Mouse (Mus musculus) megakaryocyte-erythroid progenitor cell, adult 5-6 weeks (primary cell): ENCODE results near the gene Usp25. TPM values are rescaled to one million over a fixed set of nuclear protein-coding genes. Genes with fewer than 3 reads are reported as not detected.

Experiments used
- ATAC-seq: replicated peaks from 2 replicates; pipeline ENCODE4 v1.8.0; 2016; ENCODE audit warnings: mild to moderate bottlenecking, inconsistent platforms; ENCODE audit not compliant: severe bottlenecking, poor library complexity, low FRiP score, low TSS enrichment
- total RNA-seq, 2 experiments: library from RNA; stranded (forward) in 1 of 2; stranded (reverse) in 1 of 2; fragments of 200-1000, 215-1000 nt in 1 of 2; fragments of >200 nt in 1 of 2; fragmentation: Nextera tagmentation in 1 of 2; gene quantifications; 2 replicates each; pipeline ENCODE4 v1.2.3; 2014 to 2017

Usp25 gene
- total RNA-seq, 2 experiments from 2014 or later = 82.8 to 103 TPM

GRCm38 (mm10) chr16:77028687-77029417 is 15.3 kb downstream of the Usp25 start:
- peak; percentile 50 for ATAC-seq

- no peak for ATAC-seq
Measured at GRCm38 (mm10) chr16:77030435-77030834, 16.9 kb downstream of the Usp25 start.

- ATAC-seq = no peak
Measured at GRCm38 (mm10) chr16:77034329-77034728, 20.8 kb downstream of the Usp25 start.

- ATAC-seq = no peak
Measured at GRCm38 (mm10) chr16:77034751-77035150, 21.2 kb downstream of the Usp25 start.

GRCm38 (mm10) chr16:77041573-77041972 is 28.1 kb downstream of the Usp25 start:
- ATAC-seq = peak; percentile 62

GRCm38 (mm10) chr16:77043499-77043898 is 30.0 kb downstream of the Usp25 start:
- ATAC-seq = no peak

- ATAC-seq = no peak
Measured at GRCm38 (mm10) chr16:77054184-77054583, 40.7 kb downstream of the Usp25 start.

GRCm38 (mm10) chr16:77055519-77056159 is 42.1 kb downstream of the Usp25 start:
- no peak for ATAC-seq

GRCm38 (mm10) chr16:77056160-77056520 is 42.6 kb downstream of the Usp25 start:
- no peak for ATAC-seq

- no peak; the same call in 1 of the 2 replicates for ATAC-seq
Measured at GRCm38 (mm10) chr16:77058567-77058966, 45.1 kb downstream of the Usp25 start.

GRCm38 (mm10) chr16:77060166-77060565 is 46.7 kb downstream of the Usp25 start:
- ATAC-seq = peak; percentile 98

- ATAC-seq = no peak
Measured at GRCm38 (mm10) chr16:77063916-77064315, 50.4 kb downstream of the Usp25 start.

- ATAC-seq = no peak
Measured at GRCm38 (mm10) chr16:77076954-77077735, 63.6 kb downstream of the Usp25 start.

- no peak for ATAC-seq
Measured at GRCm38 (mm10) chr16:77077736-77078005, 64.2 kb downstream of the Usp25 start.

- no peak for ATAC-seq
Measured at GRCm38 (mm10) chr16:77084071-77084470, 70.6 kb downstream of the Usp25 start.

GRCm38 (mm10) chr16:77089806-77090205 is 76.3 kb downstream of the Usp25 start:
- no peak for ATAC-seq

GRCm38 (mm10) chr16:77093526-77093925 is 80.0 kb downstream of the Usp25 start:
- no peak for ATAC-seq

- ATAC-seq = no peak
Measured at GRCm38 (mm10) chr16:77095017-77095551, 81.6 kb downstream of the Usp25 start.

- ATAC-seq = peak; percentile 76
Measured at GRCm38 (mm10) chr16:77099018-77099869, 85.7 kb downstream of the Usp25 start.
